Comparison of ENCODE assay signal across 21 mouse cellular contexts in genomic region chr14:102701108-102701507, GRCm38 (mm10).
"Had no signal": no experiment of that assay in that cellular context is flagged by ENCODE, and none has a peak within 500 bp of the region (broad histone marks: within the 10 kb centered on the region; RNA-seq: fewer than 3 reads in every experiment).

No protein-coding gene starts in this region.

- DNase-seq: lung, adult 2 months; lung, postnatal 14 days; lung, postnatal 36 days; midbrain, embryonic 14.5 days; retina, postnatal 1 day; right cerebral cortex, adult 18-20 months; right cerebral cortex, postnatal 25 days; right cerebral cortex, postnatal 4 days; spleen, adult 18-20 months; thymus, adult 18-20 months; thymus, postnatal 14 days; thymus, postnatal 36 days had no signal

- H3K9me3 ChIP-seq: lung, embryonic 15.5 days; midbrain, embryonic 10.5 days; midbrain, embryonic 12.5 days; neural tube, embryonic 13.5 days; neural tube, embryonic 15.5 days had no signal

- H3K4me3 ChIP-seq: lung, embryonic 15.5 days; midbrain, embryonic 10.5 days; midbrain, embryonic 12.5 days; myocyte; neural tube, embryonic 13.5 days; neural tube, embryonic 15.5 days had no signal

- H3K9ac ChIP-seq: lung, embryonic 15.5 days; midbrain, embryonic 12.5 days; neural tube, embryonic 13.5 days; neural tube, embryonic 15.5 days had no signal

- ATAC-seq: lung, postnatal 0 days; midbrain, embryonic 16.5 days had no signal

- H3K27ac ChIP-seq: lung, embryonic 15.5 days; macrophage; midbrain, embryonic 10.5 days; midbrain, embryonic 12.5 days; neural tube, embryonic 13.5 days had no signal

- H3K4me2 ChIP-seq: lung, embryonic 15.5 days; midbrain, embryonic 12.5 days; neural tube, embryonic 13.5 days; neural tube, embryonic 15.5 days had no signal

- H3K36me3 ChIP-seq: lung, embryonic 15.5 days; midbrain, embryonic 10.5 days; midbrain, embryonic 12.5 days; neural tube, embryonic 13.5 days; neural tube, embryonic 15.5 days had no signal

- H3K27me3 ChIP-seq: lung, embryonic 15.5 days; midbrain, embryonic 12.5 days; neural tube, embryonic 13.5 days; neural tube, embryonic 15.5 days had no signal

- H3K4me1 ChIP-seq: lung, embryonic 15.5 days; midbrain, embryonic 10.5 days; midbrain, embryonic 12.5 days; neural tube, embryonic 15.5 days had no signal
